Mouse (Mus musculus) T-helper 17 cell (primary cell): ENCODE results near the gene Ccdc124.

Source experiments
- in situ Hi-C, 2 experiments: fragments of 300-600 bp; cut with MboI, MseI; formaldehyde crosslinking; loops; 1 replicate in 1 of 2; 2 replicates in 1 of 2; pipeline ENCODE4 v1.15.1; 2025; ENCODE audit warnings: high pct_unique_total_duplicates in 2 of 2

The Ccdc124 gene

DNA sequence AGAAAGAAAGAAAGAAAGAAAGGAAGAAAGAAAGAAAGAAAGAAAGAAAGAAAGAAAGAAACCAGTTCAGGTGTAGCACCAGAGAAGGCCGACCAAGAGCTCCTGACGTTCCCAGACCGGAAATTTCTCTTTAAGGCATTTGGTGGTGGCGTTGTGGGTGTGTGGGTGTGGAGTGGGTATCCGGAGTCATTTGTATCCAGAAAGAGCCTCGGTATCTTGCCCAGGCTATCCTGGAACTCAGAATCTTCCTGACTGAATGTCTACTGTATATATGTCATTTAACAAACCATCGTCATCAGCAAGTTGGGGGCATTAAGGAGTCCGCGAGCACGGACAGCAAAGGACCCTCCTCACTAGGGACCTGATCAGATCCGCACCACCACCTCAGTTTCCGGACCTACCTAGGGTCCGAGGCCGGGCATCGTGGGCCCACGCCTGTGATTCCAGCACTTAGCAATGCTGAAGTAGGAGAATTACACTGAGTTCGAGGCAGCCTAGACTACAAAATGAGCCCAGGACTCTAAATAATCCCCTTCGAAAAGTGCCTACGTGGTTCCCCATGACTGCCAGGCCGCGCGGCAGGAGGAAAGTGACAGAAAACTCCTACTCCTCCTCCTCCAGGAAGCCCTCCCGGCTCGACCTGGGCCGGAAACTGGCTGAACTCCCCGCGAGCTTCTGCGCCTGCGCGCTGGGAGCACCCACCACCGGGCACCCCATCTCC is 932 bp downstream of the Ccdc124 start:
- in situ Hi-C loops: no loop called here

DNA sequence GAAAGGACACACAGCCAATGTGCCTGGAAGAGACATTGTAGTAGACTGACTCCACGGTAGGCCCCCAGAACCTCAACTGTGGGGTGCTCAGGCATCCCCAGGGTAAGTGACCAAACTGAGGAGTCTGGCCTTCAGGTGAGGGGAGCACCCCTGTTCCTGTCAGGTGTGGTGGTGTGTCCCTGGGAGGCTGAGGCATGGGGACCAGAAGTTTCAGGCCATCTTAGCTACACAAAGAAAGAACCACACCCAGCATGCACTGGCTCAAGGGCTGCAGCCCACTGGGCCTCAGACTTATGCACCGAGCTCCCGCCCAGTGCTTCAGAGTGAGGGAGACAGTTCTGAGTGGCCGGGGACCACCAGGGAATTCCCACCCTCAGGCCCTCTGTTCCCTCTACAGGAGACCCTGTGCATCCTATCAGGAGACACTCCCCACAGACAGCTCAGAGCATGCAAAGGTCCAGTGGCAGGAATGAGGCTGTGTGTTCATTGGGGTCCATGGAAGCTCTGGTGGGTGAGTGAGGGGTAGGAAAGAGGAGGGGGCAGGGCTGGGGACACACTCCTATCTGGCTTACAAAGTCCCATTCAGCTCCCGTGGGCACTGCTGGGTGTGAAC is 2.4 kb downstream of the Ccdc124 start:
- in situ Hi-C loops: no loop called here

DNA sequence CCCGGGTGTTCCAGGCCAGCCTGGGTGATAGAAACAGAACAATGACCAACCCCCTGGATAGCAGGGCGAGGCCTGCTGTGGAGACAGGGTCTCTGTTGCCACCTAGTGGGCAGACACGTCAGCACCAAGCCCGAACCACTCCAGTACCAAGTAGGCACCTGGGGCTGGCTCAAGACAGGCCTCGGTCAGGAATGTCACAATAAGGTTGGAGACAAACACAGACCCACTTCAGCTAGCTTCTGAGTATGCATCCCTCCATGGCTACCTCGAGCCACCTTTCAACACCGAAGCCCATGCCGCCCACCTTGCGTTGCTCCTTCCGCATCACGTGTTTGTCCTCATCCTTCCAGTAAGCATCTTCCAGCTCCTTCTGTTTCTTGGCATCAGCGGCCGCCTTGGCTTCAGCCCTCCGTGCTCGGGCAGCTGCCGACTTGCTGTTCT is 4.1 kb downstream of the Ccdc124 start:
- in situ Hi-C loops: no loop called here

DNA sequence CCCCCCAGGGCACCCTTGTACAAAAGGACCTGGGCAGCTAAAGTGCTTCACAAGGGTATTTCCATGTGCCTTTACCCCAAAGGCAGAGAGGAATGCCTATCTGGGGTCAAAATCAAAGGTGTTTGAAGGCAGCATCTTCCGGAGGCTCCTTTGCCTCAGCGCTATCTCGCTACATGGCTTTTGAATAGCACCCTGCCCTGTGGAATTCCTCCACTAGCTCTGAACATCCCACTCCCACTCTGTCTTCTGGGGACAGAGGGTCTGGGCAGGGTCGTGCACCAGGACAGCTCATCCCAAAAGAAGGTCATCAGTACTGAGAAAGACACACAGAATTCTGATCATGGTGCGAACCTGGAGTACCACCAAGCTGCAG is 4.5 kb downstream of the Ccdc124 start:
- in situ Hi-C loops: no loop called here

DNA sequence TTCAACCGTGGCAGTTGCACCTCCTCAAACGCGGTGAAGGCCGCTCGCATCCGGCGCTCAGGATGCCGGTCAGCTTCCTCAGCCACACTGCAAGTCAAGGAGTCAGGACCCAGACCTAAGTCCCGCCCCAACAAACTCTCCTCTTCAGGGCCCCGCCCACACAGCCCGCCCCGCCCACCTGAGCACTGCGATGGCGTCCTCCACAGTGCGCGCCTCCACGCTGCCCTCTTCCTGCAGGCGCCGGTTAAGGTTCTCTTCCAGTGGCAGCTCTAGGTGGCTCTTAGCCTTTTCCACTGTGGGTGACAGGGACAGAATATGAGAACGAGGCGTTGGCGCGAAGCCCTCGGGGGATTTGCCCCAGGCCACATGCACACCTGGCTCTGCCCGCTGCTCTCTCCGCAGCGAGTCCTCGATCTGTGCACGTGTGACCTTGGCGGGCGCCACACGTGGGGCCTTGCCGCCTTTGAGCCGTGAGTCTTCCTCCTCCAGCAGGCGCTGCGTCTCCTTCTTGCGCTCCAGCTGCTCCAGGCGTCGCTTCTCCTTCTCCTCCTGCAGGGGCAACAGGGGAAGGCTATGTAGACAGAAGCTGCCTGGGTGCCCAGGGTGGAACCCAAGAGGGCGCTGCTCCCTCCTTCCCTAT is 5.1 kb downstream of the Ccdc124 start:
- in situ Hi-C loops: no loop called here

DNA sequence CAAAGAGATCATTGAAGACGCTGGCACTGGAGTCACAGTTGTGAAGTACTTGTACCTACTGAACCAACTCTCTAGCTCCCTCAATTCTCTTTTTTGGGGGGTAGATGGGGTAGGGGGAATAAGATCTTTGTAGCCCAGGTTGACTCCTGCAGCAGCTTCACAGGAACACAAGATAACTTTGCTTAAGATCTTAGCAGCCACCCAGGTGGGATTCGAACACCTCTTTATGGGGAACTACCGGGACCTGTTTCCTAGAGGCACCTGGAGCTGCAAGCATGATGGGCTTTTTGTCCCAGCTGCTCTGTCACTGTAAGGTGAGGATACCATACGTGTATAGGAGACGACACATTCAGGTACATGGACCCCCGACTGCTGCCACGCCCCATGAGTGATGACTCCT is 7.2 kb downstream of the Ccdc124 start:
- in situ Hi-C loops: no loop called here

DNA sequence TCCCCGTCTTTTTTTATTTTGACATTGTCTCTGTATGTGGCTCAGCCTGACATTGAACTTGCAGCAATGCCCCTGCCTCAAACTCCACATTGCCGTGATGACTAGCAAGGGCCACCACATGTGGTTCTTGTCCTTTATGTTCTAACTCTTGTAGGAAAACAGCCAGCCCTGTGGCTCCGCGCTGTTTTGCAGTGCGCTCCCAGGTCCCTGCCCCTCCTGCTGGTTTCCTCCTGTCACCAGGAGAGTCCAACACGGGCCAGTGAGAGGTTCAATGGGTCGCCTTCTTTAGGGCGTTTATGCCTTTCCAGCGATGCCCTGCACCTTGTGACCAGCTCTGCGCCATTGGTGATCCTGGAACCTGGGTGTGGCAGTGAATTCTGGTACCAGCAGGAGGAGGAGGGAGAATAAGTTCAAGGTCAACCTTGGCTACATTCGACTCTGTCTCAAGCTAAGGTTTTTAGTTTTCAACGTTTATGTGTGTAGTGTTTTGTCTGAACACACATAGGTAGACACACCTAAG is 7.7 kb downstream of the Ccdc124 start:
- in situ Hi-C loops: no loop called here

DNA sequence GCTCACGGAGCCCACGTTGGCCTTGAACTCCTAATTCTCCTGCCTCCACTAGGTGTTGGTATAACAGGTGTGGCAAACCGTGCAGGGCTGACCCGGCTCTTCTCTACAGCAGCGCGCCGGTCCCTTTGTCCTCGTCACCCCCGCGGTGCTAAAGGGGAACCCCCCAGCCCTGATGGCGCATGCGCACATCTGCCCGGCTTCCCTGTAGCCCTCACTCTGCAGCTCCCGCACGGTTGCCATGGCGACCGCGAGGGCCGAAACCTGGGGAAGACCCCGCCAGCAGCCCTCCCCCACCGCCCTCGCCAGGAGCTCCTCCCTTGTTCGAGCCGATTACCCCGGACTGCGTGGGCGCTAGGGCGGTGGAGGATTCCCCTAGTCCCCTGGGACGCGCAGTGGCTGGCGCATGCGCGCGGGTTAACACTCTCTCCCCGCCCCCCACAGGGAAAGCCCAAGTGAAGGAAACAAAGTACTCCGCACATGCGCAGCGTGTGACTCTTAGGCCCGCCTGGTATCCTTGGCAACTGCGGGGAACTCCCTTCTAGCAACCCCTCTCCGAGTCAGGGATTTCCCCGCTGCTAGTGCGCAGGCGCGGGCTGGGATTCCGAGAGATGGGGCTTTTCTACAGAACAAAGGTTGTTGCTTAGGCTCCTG is 8.3 kb downstream of the Ccdc124 start:
- in situ Hi-C loops: no loop called here

DNA sequence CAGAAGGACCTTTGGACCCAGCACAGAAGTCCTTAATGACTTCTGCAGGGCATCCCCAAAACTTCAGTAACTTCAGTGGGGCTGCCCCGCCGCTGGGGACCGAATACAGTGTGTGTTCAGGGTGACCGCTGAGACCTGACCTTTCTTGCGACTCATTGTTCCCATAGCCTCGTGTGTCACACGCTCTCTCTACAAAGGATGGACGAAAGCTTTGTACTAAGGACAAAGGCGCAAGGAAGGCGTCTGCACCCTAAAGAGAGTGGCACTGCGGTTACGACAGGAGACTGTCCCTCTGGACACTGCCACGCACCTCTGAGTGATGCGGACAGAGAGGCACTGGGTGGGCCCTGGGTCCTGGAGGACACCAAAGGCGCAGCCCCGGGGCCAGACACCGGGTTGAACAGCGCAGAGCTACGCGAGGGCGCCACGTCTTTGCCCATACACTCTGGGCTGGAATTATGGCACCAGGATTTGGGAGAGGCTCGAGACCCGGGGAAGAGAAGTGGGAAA is 9.0 kb downstream of the Ccdc124 start:
- in situ Hi-C loops: no loop called here

DNA sequence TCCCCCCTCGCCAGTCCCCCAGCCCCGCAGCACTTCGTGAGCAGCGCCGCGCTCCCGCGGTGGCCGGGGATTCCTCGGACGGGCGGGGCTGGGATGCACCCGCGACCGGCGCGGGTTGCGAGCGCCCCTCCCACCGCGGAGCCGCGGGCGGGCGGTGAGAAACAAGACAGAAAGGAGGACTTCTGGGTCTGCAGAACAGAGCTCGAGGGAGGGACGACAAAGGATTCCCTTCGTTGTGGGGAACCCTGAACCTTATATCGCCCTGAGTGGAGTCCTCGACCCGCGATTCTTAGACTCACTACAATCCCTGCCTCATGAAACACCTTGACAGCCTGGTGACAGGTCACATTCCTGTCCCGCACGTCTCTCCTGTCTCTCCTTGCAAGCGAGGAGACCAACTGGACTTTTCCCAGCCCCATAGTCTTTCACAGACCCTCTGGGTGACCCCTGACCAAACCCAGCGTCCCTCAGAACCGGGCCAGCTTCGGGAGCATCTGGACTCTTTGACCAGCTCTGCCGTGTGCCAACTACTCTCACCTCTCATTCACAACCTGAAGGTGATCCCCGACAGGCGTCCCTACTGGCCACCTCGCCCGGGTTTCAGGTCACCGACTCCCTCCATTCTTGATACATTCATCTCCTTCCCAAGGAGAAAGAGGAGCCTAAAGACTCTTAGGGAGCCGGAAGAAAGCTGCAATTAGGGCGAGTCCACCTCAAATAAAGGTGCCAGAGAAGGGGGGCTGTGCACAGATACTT is 9.6 kb downstream of the Ccdc124 start:
- in situ Hi-C loops: no loop called here

DNA sequence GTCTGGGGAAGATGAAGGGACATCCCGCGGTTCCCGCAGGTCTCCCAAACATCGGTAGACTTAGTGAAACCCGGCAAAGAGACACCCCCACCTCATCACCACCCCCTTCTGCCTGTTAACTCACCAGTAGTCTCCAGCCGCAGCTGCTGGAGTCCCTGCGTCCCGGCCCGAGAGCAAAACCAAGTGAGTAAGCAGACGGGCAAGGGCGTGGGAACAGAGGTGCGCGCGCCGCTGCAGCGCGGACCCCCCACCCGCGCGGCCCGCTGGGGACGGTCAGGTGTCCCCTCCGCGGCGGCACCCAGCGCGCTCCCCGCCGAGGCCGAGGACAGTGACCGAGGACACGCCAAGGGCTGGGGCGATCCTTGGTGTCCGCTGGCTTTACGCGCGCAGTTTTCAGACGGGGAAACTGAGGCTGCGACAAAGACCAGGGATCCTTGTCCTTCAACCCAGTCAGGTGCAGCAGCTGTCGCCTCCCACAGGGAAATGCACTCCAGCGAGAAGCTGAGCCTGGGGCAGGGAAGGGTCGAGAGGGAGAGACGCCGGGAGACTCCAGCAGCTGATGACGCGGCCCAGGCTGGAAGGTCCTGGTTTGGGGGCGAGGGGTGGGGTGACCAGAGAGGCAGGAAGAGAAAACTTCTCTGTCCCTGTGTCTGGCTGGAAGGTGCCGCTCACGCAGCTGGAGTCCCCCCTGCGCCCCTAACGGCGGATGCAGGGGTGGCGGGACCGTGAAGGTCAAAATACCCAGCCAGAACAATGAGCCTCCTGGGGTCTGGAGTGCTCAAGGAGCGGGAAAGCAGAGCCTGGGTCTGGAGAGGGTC is 10.7 kb downstream of the Ccdc124 start, which contains the start of gene Kcnn1:
Kcnn1 (minus strand) TSS at position 435 of the 818 bp plus-strand sequence.
- in situ Hi-C loops: no loop called here

DNA sequence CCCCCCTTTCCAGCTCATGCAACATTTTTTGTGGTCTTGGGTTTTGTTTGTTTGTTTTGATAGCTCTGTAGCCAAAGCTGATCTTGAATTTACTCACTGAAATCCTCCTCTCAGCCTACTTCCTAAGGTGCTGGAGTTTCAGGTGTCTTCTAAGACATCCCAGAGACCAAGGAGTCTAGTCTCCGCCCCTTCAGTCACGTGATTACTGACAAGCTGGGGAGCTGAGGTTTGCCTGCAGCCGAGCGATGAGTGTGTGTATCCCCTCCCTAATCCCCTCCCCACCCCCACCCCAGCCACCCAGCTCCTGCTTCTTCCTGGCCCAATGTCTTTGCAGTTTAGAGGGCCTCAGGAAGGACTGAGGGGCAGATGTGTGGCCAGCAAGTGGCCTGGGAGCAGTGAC is 16.2 kb downstream of the Ccdc124 start:
- in situ Hi-C loops: no loop called here

DNA sequence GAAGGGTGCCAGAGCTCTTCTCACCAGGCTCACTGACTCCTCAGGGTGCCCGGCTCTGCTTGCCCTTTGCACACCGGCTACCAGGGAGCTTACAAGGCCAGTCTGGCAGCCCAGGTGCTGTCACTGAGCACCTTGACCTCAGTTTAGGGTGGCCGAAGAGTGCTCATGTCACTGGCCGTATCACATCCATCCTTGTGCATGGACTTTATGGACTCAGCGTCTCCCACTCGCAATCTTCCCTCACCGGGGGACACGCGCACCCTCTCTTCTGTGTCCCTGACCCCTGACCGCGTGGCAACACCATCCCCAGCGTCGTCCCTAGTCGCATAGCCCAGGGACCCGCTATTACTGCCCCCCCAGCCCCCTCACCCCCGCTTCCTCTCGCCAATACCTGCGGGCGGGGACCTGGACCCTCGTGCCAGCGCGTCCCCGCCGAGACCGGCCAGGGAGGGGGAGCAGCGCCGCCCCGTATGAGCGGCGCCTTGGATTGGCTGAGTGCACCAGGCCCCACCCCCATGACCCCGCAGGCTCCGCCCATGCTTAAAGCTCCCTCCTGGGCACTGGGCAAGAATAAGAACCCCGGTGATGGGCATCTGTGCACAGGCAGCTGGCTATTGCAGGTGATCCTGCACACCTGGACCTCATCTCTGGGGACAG is 17.1 kb downstream of the Ccdc124 start:
- in situ Hi-C loops: no loop called here

DNA sequence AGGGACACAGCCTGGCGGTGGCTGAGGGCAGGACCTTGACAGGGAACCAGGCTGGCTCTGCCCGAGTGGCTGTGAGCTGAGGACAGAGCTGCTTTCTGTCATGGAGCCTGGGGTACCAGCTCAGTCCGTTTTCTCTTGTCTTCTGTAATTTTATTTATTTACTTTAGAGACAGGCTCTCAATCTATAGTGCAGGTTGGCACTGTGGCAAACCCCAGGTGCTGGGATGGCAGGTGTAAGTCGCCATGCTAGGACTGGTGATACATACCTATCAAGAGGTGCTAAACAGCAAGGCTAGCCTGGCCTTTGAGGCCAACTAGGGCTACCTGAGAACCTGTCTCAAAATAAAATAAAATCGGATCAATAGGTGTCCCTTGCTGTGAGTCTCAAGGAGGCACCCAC is 17.7 kb downstream of the Ccdc124 start:
- in situ Hi-C loops: no loop called here

DNA sequence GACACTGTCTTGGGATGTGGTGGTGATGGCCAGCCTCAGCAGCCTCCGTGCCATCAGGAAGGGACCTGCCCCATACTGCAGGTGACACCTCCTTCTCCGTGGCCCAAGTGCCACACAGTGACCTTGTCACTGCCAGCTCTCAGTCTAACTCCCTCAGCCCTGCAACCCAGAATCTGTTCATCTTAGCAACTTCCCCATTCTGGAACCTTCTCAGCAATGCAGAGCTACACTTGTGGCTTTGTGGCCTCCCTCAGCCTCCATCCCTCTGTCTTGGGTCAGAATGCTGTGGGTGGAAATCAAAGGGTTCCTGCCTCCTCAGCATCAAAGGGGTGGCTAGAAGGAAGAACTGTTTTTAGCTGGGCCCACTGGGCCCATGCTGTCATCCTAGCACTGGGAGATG is 19.9 kb downstream of the Ccdc124 start:
- in situ Hi-C loops: no loop called here

DNA sequence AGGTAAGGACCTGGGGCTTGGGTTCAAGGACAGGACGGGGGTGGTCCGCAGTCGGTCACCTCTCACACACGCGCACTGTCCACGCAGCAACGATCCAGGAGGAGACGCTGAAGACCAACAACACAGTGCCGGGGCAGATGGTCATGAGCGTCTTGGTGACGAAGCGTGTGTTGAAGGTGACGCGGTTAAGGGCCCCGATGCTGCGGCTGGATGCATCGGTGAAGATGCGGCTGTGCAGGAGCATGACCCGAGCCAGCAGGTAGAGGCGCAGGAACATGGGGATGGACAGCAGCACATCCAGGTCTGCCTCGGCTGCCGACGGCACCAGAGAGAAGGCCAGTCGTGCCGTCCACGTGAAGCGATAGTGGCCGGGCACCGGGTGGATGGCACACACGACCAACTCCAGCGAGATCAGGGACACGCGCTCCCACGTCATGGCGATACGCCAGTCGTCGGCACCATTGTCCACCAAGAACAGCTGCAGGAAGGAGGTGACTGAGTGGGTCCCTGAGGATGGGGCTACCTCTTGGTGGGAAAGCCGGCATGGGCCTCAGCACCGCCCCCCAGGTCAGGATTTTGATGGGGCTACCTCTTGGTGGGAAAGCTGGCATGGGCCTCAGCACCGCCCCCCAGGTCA is 21.0 kb downstream of the Ccdc124 start:
- in situ Hi-C loops: no loop called here

DNA sequence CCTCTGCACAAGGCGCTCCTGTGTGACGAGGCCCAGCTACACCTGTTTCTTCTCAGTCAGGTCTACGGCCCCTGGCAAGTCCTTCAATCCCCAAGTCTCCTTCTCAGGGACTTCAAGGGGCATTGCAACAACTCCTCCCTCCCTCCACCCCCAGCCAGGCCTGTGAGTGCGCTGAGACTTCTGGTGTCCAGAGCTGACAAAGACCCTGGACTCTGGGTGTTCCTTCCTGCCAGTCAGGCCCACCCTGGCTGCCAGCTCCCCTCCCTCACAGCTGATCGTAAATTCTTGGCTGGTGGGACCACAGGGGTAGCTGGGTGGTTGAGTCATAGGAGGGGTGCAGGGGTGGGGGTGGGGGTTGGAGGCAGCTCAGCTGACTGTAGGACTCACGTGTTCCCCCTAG is 21.9 kb downstream of the Ccdc124 start:
- in situ Hi-C loops: no loop called here

DNA sequence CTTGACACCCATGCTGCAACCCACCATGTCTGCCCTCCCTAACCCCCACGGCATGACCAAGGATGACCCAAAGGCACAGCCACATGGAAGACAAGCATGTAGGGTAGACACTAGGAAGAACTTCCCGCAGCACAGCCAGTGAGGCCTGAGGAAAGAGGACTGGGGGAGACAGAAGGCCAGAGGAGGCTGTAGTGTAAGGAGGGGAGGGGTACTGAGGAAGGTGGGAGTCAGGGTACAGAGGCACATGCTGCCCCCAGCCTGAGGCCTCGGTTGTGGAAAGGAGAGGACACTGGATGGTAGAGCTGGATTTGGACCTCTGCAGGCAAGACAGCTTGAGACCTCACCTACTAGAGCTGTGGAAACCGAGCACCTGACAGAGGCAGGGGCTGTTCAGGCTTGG is 22.8 kb downstream of the Ccdc124 start:
- in situ Hi-C loops: no loop called here

DNA sequence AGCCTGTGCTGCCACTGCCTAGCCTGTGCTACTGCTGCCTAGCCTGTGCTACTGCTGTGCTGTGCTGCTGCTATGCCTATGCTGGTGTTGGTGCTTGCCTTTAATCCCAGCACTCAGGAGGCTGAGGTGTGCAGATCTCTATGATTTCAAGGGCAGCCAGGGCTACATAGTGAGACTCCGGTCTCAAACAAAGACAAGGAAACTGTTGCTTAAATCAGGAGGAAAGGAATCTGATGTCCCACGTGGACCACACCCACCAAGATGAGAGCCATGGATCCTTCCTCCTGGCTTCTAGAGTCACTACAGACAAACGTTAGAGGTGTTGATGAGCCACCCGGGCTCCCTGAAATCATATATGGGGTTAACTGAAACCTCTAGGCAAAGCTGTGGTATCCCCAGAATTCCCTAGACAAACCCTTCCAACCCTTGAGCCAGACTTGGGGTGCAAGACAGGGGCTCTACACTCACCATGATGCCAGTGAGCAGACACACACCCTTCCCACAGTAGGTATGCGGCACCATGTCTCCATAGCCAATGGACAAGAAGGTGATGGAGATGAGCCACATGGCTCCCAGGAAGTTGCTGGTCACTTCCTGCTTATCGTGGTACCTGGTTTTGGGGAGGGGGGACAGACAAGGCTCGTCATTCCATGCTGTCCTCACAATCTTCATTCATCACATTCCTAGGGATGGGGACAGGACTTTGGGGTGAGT is 23.4 kb downstream of the Ccdc124 start:
- in situ Hi-C loops: no loop called here
